Mouse (Mus musculus) adrenal gland (tissue): ENCODE results near the gene Tlk1.
"Not testable (repeated sequence)": the region's sequence is repeated elsewhere in the genome, so short reads cannot be mapped to it uniquely, and the experiment has no call there.

Experiments used
- intact Hi-C: fragments of 180-260 bp; cut with DNase I; formaldehyde crosslinking; loops from one replicate; pipeline ENCODE4 v1.15.1; 2025

The Tlk1 gene

DNA sequence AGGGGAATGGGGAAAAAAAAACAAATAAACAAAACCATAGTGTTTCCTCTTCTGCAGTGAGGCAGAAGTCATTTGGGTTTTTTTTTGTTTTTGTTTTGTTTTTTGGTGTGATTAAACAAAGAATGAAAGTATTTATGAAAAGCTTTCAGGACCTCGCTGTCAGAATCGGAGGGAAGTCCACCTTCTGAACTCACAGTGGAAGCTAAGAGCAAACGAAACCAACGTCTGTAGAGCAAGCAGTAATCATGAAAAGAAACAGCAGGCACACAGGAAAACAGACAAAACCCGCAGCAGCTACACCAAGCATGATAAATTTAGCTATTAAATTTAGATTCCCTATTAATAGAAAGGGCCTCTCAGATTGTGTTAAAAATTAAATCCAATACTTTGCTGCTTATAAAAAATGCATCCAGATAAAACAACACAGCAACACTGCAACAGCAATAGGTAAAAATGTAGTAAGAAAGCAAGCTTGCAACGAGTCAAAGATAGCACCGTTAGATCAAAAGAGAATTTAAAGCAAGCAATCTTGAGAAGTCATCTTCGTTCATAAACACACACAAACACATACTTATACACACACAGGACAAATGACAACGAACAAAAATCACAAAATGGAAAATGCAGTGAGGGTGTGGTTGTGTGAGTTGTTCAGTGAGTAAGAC is 10.2 kb upstream of the Tlk1 start:
- intact Hi-C loops = no loop called here

DNA sequence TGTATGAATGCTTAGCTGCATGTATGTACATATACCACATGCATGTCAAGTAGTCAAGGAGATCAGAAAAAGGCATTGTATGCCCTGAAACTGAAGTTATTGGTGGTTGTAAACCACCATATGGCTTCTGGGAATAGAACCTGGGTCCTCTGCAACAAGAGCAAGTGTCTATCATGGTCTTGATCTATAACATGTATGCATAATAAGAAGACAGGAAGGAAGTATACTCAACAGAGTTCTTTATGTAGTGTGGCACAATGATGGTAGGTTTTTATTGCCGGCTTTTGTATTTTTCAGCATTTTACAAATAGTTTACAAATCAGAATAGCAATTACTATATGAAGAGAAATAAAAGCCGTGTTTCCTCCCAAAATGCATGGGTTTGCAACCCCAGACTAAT is 9.7 kb upstream of the Tlk1 start:
- intact Hi-C loops = no loop called here

DNA sequence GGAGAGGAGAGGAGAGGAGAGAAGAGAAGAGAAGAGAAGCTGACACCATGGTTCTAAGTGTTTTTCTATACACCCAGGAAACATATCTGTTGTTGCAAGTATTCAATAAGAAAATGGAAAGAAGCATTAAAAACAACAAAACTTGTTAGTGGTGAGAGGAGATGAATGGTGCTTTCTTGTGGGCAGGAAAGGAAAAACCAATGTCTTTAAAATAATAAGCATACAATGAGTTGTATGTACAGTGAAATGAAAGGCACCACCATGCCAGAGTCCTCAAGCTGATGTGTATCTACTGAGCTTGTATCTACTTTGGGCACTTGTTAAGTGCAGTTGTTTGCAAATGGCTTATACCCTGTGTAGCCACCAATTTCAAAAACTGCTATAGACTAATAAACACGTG is 7.7 kb upstream of the Tlk1 start:
- intact Hi-C loops = no loop called here

DNA sequence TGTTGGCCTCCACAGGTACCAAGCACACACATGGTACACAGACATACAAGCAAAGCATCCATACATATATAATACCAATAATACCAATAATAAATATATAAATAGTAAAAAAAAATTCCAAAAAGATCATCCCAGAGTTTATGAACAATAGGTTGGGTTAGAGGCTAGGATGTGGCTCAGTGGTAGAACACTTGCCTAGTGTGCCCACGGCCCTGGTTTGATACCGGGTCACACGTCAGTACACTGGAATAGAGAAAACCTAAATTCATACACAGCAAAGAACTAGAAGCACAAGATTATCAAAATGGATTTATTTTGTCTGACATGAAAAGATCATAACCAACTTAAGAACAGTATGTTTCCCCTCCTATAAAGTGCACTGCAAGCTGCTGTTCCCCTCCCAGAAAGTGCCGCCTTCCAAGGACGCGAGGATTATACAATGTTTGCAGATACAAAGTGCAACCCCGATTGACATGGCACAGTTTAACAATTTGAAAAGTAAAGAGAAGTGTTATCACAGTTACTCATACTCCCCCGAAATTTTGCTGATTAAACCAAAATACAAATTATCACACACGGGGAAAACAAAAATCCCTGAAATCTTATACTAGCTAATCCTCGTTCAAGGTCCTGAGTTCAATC is 6.3 kb upstream of the Tlk1 start:
- intact Hi-C loops = no loop called here

DNA sequence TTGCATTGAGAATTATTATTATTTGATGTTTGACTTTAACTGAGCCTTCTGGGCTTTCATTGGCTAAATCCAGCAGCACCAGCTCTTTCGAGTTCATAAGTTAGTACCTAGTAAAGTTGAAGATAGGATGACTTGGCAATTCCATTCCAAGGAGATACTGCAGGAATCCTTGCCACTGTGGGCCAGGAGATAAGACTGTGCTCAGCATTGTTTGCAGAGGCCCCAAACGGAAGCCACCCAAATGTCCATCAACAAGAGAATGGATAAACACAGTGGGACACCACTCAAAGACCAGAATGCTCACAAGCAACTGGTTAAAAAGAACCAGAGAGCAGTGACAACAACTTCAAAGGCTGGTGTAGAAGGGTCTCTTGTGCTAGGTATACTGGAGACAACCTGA is 5.2 kb upstream of the Tlk1 start:
- intact Hi-C loops = no loop called here

DNA sequence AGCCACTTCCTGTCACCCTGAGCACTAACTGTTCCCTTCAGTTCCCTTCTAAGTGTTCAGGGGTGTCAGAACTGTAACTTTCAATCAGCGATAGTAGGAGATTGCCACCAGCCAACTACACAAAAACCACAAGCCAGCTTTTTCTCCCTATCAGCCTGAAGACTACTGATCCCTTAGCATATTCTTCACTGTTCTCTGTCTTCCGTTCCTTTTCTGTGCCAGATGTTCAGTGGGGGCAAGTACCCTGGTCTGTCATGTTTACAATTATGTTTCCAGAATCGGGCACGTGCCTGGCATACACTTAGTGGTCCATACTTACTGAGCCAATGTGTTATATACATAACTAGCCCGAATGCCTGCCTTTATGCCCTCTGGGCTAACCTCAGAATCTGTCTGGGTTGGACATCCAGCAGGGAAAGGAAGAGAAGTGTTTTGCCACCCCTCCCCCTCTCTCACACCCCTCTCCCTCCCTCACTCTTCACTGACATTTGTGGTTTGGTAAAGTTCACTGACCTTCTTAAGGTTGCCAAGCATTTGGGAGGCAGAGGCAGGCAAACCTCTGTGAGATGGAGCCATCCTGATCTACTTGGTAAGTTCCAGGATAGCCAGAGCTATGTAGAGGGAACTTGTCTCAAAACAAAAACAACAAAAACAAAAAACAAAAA is 4.5 kb upstream of the Tlk1 start:
- intact Hi-C loops = loop anchor here (10.0 kb wide), 2 partner anchors 125 to 205 kb away; no protein-coding TSS in a partner anchor

DNA sequence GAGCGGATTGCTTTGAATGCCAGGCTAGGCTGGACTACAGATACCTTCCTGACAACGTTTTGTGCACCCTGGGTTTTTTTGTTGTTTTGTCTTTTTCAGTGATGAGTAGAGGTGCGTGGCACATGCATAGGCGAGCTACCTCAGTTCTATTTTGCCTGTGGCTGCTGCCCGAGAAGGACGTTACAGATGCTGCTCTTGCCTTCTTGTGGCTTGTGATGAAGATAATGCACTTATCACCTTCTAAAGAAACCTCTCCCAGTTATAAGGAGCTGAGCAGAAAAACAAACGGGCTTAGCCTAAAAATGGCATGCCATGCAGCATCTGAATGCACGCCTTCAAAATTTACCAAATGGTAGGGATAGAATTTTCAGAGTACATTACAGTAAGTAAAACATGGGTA is 2.3 kb upstream of the Tlk1 start:
- intact Hi-C loops = loop anchor here (10.0 kb wide), 2 partner anchors 123 to 207 kb away; no protein-coding TSS in a partner anchor

GRCm38 (mm10) chr2:70826436-70827230 is 1.1 kb upstream of the Tlk1 start:
- intact Hi-C loops = loop anchor here (10.0 kb wide), 2 partner anchors 122 to 208 kb away; no protein-coding TSS in a partner anchor

- intact Hi-C loops = loop anchor here (10.0 kb wide), 2 partner anchors 120 to 210 kb away; no protein-coding TSS in a partner anchor
Observed at GRCm38 (mm10) chr2:70824838-70825370, 624 bp downstream of the Tlk1 start.

DNA sequence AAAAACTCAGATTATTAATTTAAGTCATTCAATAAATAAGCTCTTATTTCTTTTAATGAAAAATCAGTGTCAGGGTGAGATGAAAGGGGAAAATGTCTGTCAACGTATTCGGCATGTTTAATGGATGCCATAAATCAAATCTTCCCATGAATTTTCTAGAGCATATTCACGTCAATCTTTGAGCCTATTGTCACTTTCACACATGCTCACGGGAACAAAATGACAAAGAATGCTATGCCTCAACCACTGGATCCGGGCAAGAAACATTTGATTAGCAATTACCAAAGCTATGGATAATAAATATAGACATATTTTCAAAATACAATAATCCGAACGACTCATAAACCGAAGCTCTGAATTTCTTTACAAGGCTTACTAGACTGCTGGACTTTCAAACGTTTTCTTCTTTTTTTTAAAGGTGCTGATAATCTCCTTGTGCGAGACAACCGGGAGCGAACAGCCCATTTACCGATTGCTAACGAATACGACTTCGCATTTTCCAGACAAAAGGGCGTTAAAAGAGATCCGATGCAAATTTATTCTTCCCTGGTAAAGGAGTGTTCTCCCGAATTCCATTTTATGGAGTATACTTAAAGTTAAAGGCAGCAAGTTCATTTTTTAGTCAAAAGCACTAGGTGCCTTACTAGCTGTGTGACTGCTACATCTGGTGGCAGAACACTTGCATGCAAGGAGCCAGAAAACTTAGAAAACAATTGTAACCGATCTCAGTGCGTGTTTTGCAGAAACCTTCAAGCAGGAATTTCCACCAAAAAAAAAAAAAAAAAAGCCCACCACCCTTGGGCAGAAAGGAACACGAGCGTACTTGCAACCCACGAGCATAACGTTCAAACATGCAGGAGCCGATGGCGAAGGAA is 1.4 kb downstream of the Tlk1 start:
- intact Hi-C loops = loop anchor here (10.0 kb wide), 2 partner anchors 119 to 211 kb away; no protein-coding TSS in a partner anchor

- intact Hi-C loops = loop anchor here (10.0 kb wide), 2 partner anchors 119 to 211 kb away; no protein-coding TSS in a partner anchor
Observed at GRCm38 (mm10) chr2:70823434-70823833, 2.1 kb downstream of the Tlk1 start.

GRCm38 (mm10) chr2:70816939-70817338 is 8.6 kb downstream of the Tlk1 start:
- intact Hi-C loops = no loop called here

DNA sequence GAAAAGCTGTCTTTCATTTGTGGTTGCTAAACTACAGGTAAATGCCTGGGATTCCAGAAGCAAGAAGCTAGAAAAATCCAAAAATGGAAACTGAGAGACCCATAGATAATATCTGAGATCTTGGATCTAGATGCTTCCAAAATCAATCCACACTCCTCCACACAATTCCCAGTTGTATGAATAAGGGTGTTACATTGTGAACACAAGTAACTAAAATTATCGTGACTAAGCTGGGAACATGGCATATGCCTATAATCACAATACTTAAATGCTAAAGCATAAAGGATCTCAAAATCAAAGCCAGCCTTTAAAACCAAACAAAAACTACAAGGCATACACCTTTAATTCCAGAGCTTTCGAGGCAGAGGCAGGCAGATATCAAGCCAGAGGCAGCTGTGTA is 9.5 kb downstream of the Tlk1 start:
- intact Hi-C loops = no loop called here

DNA sequence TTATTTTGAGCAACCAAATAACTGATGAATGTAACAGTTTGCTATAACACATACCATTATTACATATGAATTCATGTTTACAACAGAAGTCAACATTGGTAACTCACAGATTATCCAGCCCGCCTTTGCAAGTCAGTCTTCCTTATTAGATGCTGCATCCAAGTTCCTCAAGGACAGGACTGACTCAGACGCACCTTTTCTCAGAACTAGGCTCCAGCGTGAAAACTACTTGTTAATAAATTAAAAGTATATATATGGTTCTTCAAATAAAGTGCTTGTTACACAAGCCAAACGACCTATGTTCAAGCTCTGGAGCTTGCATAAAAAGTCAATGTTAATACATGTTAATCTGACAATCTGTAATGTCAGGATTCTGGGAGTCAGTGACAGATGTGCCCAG is 11.9 kb downstream of the Tlk1 start:
- intact Hi-C loops = no loop called here

GRCm38 (mm10) chr2:70811476-70811875 is 14.1 kb downstream of the Tlk1 start:
- intact Hi-C loops = no loop called here

DNA sequence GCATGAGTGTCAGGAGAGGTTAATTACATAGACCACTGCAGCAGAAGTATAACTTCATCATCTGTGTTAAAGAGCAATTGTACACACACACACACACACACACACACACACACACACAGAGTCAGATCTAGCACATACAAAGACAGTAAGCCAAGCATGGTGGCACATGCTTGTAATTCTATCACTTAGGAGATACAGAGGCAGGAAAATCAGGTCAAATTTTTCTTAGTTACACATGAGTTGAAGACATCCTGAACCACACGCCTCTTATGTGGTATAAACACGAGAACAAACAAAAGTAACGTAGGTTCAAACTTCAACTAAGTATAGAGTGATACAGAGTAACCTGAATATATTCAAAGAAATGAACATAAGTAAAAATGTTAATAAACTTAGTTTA is 15.6 kb downstream of the Tlk1 start:
- intact Hi-C loops = no loop called here

GRCm38 (mm10) chr2:70808681-70809080 is 16.8 kb downstream of the Tlk1 start:
- intact Hi-C loops = no loop called here

GRCm38 (mm10) chr2:70807678-70808077 is 17.9 kb downstream of the Tlk1 start:
- intact Hi-C loops = not testable (repeated sequence)

GRCm38 (mm10) chr2:70806020-70806419 is 19.5 kb downstream of the Tlk1 start:
- intact Hi-C loops = no loop called here

DNA sequence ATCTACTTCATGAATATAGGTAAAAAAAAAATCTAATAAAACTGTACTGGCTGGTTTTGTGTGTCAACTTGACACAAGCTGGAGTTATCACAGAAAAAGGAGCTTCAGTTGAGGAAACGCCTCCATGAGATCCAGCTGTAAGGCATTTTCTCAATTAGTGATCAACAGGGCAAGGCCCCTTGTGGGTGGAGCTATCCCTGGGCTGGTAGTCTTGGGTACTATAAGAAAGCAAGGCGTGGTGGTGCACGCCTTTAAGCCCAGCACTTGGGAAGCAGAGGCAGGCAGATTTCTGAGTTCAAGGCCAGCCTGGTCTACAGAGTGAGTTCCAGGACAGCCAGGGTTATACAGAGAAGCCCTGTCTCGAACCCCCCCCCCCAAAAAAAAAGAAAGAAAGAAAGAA is 21.8 kb downstream of the Tlk1 start:
- intact Hi-C loops = not testable (repeated sequence)
